Mouse (Mus musculus): ENCODE data around the gene Mrpl45.

Mrpl45 gene

DNA sequence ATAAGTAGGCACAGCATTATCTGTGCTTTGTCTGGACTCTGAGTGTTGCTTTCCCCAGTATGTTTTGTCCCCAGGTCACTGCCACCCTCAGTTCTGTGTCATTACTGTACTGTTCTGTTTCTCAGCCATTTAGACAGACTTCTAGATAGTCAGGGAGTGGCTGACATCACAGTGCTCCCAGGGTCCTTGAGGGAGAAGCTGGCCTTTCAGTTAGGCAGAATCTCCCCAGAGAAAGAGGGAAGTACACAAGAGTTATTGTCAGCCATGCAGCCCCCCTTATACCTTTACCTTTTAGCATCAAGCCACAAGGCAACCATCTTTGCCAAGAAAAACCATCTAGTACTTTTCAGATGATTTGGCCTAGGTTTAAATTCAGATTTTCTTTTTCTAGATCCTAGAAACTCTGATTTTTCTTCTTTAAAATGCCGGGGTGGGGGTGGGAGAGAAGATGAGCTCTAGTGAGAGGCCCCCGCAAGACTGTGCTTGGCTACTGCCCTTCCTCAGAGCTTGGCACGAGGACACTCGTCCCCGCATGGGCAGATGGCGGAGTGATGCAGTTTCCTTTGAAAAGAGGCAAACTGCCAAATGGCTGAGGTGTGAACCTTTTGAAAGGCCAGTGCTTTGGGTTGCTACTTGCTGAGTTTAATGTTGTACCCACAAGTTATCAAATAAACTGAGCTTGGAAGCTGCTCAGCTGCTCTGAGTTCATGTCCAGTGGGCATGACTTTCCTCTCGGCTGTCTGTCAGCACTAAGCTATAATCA is 55.0 kb downstream of the Mrpl45 start:
- no peak for DNase-seq

DNA sequence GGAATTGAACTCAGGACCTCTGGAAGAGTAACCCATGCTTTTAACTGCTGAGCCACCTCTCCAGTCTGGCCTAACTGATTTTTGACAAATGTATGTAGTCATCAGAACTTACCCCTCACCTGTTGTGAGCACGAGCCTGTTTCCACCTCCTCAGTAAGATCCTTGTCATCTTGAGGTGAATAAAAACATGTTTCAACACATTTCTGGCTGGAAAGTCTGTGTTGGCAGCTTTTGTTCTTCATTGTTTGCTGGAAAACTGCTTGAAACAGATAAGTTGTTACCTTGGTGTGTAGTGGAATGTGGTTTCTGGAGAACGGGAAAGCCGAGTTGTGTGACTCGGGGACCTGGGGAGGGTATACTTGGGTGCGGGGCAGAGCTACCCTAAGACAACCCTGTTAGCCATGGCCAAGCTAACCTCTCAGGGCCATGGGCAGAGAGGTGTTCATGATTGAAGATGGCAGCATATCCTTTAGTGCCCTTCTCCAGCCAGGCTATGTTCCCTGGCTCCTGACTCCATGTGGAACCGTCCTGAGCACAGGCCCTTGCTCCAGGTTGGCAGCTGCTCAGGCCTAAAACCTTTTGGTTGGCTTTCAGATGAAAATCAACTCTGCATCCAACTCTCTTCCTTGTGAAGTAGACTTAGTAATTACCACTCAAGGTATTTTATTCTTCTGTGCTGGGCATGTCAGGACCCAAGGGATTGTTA is 56.8 kb downstream of the Mrpl45 start:
- DNase-seq, result no peak

DNA sequence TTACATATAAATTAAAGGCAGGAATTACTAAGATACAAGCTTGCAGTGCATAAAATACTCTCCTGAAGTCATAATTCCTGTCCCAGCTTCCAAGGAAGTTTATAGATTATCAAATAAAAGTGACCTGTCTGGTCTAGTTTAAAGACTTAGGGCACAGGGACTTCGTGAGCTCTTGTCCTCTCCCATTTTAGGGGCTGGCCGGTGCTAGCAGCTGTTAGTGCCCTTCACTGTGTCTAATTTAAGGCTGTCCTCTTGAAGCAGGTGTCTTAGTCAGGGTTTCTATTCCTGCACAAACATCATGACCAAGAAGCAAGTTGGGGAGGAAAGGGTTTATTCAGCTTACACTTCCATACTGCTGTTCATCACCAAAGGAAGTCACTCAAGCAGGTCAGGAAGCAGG is 57.9 kb downstream of the Mrpl45 start:
- no peak for DNase-seq

Measured in retina, postnatal 1 day (tissue).